Mouse (Mus musculus) adrenal gland, adult (tissue): ENCODE data around the gene Kin.

Experiments
- DNase-seq, 2 experiments: peaks; one replicate each; pipeline ENCODE4 v3.0.0; 2022 to 2023; ENCODE audit warnings: low spot score in 1 of 2; ENCODE audit not compliant: inconsistent age in 2 of 2

Gene Kin

DNA sequence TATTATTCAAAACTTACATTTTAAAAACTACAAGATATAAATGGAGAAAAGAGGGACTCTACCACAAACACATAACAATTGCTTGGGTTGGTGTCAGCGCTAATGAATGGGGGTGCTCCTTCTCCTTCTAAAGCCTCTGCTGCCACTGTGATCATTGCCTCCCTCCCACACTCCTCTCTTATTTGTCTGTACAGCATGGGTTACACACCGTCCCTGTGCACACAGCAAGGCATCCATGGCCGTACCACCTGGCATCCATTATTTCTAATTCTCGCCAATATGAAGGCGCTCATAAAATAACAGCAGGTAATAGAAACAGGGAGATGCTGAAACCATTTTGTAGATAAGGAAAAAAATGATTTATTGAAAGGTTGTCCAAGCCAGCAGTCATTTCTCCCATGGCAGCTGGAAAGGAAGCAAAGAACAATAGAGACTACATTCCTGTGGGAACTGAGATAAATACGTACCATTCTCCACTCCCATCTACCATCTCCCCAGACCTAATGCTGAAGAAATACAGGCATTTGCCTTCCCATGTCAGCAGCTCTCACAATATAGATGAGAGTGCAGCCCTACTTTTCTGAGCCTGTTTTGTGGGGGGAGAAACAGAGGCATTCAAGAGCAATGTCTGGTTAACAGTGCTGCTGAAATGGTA lies 28.3 kb downstream of the Kin start:
- DNase-seq: no peak

DNA sequence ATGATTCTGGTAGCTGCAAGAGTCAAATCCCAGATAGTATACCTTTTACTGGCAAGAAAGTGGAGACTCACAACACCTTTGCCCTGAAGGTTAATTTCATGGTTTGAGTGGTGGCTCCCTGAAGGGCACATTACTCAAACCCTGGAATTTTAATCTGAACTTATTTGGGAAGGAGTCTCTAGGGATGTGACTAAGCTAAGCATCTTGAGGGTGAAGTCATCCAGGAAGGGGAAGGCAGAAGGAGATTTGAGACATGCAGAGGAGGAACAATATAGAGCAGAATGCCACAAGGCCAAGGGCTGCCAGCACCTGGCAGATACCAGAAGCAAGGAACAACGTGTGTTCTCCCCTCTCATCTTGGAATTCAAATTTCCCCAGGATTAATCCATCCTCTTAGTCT lies 38.4 kb downstream of the Kin start:
- DNase-seq: no peak

DNA sequence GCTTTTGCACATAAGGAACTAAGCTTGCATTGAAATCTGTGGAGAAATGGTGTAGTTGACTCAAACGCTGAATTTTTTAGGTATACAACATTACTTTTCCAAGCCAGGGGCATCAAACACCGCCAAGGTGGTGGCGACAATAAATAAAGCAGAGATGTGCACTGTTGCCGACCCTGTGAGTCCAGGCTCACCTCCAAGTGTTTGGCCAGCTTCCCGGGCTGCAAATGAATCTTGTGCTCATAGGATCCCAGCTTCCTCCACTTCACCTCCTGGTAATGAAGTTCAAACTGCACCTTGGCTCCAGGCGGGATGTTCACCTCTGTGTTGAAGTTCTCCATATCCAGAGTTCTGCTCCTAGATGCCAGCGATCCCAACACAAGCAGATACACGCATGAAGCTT lies 38.9 kb downstream of the Kin start:
- DNase-seq: no peak

- DNase-seq: peak; percentile 60 to 65
Measured at GRCm38 (mm10) chr2:10121826-10122225, 41.4 kb downstream of the Kin start.

GRCm38 (mm10) chr2:10126122-10126521 lies 45.7 kb downstream of the Kin start:
- no peak for DNase-seq

GRCm38 (mm10) chr2:10127471-10127870 lies 47.1 kb downstream of the Kin start:
- DNase-seq: no peak

- no peak for DNase-seq
Measured at GRCm38 (mm10) chr2:10128571-10128970, 48.2 kb downstream of the Kin start.

DNA sequence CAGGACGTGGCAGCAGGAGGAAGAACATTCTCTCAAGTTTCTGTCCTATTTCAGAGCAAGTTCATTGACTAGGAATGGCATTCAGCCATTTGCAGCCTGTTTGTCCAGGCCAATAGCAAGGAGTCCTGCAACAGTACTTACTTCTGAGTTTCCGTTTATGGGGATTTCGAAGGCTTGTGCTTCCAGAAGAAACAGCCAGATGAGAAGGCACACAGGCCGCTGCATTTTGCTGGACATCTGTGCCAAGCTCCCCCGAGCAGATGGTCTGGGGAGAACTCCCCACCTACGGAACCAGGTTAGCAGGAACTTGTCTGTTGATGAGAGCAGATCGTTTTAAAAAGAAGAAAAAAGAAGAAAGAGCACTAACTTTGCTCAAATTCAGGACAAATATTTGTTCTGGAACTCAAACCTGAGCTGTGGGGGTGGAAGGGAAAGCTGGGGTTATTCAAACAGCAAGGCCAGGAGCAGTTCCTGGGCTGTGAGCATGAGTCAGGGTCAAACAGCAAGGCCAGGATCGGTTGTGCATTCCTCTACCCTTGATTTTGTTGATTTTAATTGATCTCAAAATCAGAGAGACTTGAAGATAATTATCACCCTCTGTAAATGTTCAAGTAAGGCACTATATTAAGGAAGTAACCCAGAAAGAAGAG lies 50.1 kb downstream of the Kin start:
- DNase-seq: peak; percentile 39 to 61

- no peak for DNase-seq
Measured at GRCm38 (mm10) chr2:10131296-10131695, 50.9 kb downstream of the Kin start, which contains the start of gene Itih2. Itih2 (minus strand) TSS chr2:10131396.

- no peak for DNase-seq
Measured at GRCm38 (mm10) chr2:10132128-10132527, 51.7 kb downstream of the Kin start.

GRCm38 (mm10) chr2:10133941-10134340 lies 53.5 kb downstream of the Kin start:
- peak in 1 of 2 experiments; percentile 43 for DNase-seq

DNA sequence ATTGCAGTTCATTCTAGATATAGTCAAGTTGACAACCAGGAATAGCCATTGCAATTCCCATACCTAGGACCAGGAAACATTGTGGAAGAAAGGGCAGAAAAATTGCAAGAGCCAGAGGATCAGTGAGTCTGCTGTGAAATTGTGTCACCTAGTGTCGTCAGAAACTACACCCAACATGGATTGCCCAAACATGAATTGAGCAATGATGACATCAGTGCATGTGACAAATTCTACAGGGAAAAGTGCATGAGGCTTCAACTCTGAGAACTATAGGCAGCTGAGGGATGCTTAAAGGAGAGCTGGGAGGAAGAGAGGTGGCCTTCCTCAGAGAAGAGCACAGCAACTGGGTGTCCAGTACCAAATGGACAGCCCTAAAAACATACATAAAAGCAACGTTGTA lies 56.9 kb downstream of the Kin start:
- DNase-seq: no peak

DNA sequence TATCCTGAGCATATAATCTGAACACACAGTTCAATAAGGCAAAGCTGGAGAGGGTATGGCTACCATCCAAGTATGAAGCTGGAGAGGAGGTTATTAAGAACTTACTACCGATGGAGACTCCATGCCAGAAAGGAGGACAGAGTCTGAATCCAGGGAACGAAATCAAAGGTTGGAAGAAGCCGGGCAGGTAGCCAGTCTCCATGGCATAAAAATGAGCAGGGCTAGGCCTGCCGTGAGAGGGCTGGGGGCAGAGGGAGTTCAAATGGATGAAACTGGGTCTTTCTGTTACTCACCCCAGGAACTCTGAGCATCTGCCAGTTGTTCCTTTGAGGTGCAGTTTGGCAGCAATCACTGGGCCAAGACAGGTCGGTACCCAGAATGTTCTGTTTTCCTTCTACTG lies 60.1 kb downstream of the Kin start:
- no peak for DNase-seq
